Mouse (Mus musculus): Measurements from ENCODE around the gene Rbfox1. TPM values are rescaled to one million over a fixed set of nuclear protein-coding genes. Genes with fewer than 3 reads are reported as not detected.

The Rbfox1 gene
- total RNA-seq, 2 experiments from 2014 or later = 315 to 328 TPM

DNA sequence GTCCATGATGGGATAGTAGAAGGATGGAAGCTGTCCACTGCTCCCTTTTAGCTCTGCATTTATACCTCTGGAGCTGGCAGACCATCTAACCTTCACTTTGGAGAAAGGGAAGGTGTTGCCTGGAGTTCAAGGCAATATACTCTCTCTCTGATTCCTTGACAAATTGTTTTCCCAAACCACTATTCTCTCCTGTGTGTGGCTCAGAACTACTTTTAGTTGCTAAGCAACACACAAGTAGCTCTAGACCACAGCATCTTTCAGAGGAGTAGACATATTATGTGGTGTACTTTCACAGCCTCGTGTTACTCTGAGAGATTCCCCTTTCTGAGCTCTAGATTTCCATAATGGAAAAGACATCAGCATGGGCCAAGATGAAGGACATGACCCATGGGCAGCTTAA is 417.9 kb downstream of the Rbfox1 start:
- no peak for DNase-seq (ENCODE audit: low spot score in 2 of 2)
- intact Hi-C loops (cut with DNase I) = no loop called here

DNA sequence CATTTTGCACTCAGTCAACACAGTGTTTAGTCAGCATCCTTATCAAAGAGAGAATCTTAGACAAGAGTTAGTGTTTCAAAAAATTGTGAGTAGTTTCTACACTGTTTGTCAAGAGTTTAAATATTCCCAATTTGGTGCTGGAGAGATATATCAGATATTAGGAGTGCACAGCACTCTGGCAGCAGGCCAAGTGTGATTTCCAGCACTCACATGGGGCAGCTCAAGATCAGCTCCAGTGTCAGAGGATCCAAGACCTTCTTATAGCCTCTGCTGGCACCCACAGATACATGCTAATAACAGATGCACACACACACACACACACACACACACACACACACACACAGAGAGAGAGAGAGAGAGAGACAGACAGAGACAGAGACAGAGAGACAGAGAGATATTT is 424.8 kb downstream of the Rbfox1 start:
- no peak for DNase-seq (ENCODE audit: low spot score in 2 of 2)
- intact Hi-C loops (cut with DNase I) = no loop called here

DNA sequence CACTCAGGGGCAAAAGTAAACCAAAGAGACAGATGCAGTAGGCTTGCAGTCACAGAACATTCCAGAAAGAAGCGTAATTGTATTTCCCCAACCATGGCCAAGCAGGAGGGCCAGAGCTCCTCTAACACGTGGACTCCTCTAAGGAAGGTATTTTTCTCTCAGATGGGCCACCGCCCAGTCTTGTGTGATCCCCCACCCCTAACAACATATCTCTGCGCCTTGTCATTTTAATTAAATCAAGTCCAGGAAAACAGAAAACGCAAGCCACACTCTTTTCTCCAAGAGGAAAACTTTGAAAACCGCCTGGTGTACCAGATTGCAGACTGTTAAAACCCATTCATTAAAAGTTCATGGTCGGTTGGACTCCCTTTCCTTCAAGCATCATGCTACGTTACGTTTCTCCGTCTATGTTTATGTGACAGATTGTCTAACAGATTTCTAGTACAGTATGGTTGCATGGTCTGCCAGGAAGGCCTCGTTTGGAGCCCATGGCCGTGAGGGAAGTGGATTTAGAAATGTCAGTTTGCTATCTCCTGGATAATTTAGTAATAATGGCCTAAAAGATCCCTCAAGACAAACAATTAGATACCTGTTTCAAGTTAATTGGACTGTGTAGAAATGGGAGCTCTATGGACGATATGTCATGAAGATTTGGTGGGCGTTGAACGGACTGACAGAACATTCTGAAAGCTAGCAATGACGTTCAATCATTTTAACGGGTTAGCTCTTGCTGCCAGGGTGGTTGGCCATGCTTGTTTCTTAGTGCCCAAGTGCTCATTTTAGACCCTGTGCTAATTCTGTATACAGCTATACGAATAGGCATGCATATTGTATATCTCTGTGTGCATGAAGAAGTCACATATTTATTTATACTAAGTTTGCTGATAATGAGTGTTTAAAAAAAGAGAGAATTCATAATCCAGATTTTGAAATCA is 425.9 kb downstream of the Rbfox1 start:
- intact Hi-C loops (cut with DNase I) = no loop called here
- no peak for DNase-seq (ENCODE audit: low spot score in 2 of 2)

DNA sequence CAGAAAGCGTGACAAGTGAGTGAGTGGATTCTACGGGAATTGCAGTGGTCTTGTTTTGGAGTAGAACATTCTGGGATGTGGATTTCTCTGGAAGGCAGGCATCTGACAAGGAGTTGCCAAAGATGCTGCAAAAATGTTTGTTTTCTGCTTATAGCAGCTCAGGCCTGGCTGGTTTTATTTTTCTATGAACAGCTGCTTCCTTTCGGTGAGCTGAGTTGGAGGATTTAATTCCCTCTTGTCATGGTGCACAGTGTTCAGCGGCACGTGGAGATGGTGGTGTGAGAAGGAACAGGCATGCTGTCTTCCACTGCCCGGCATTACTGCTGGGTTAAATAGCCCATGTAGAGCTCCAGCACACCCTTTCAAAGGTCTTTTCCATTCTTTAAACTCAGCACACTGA is 428.5 kb downstream of the Rbfox1 start:
- peak; percentile 57 to 83 for DNase-seq (ENCODE audit: low spot score in 2 of 2)
- intact Hi-C loops (cut with DNase I) = no loop called here

DNA sequence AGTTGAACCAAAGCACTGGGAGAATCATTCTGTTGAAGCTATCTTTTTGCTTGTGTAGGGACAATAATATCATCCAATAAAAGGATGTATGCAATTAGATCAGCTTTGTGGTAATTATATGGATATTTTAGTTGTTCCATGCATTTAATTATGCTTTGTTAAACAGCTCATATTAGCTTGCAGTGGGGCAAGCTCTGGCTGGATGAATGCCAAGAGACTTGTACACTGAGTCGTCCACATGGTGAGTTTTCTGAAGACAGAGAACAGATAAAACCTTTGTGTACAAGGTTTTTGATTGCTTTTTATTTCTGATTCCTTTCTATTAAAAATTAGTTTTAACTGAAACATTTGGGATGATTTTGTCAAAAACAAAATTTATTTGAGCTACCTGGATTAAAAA is 439.7 kb downstream of the Rbfox1 start:
- intact Hi-C loops (cut with DNase I) = no loop called here
- no peak for DNase-seq (ENCODE audit: low spot score in 2 of 2)

DNA sequence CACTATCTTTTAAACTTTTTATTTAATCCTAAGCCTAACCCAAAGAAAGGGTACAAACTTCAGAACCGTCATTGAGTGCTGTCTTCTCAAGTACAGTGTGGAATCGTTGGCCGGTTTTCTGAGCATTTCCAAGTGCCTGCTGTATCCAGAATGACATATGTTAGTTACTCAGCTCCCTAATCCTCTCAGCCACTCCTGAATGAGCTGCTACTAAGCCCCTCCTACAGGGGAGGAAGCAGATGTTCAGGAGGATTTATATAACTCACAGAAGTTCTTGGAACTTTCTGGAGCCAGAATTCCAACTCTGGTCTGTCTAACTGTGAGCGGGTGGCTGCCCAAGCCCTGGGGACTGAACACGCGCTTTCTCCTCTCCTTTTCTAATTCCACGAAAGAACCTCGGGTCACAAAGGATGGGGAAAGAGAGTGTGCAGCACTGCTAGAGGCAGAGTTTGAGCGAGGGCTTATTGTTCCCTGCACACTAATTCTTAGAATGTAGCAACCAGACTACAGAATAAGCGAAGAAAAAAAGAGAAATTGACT is 446.3 kb downstream of the Rbfox1 start:
- DNase-seq (ENCODE audit: low spot score in 2 of 2) = no peak
- intact Hi-C loops (cut with DNase I) = no loop called here

DNA sequence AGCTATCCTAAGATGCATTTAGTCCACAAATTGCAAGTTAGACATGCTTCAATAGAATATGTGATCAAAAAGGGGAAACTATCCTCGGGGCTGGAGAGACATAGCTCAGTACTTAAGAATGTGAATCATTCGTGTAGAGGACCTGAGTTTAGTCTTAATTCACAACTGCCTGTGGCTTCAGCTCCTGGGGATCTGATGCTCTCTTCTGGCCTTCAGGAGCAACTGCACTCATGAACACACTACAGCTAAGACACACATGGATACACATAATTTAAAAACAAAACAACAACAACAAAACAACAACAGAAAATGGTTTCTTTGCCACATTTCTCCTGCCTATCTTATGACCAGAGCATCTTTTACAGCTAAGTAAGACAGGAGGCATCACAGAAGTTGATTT is 448.1 kb downstream of the Rbfox1 start:
- no peak for DNase-seq (ENCODE audit: low spot score in 2 of 2)
- intact Hi-C loops (cut with DNase I) = no loop called here

- no peak for DNase-seq (ENCODE audit: low spot score in 2 of 2)
- intact Hi-C loops (cut with DNase I) = loop anchor here (10.0 kb wide), 1 partner anchor 313 kb away; no protein-coding TSS in a partner anchor
Measured at GRCm38 (mm10) chr16:6348103-6348502, 462.9 kb downstream of the Rbfox1 start.

- intact Hi-C loops (cut with DNase I) = loop anchor here (10.0 kb wide), 1 partner anchor 314 kb away; no protein-coding TSS in a partner anchor
- DNase-seq (ENCODE audit: low spot score in 2 of 2) = peak; percentile 72 to 80
Measured at GRCm38 (mm10) chr16:6348581-6349241, 463.6 kb downstream of the Rbfox1 start.

DNA sequence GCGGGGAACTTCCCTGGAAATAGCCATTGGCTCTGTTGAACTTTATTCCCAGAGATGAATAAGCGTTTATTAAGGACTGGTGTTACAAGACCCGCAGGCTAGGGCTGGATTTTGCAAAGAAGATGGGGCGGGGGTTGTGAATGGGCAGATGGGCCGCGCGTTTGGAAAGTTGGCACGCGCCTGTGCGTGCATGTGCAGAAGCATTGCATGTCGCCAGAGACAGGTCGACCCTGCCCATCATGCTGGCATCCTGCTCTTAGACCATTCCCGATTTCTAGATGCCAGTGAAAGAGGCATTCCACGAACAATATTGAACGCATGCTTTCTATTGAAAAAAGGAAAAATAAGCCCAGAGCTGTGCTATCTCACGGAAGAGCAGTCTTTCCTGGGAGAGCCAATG is 464.2 kb downstream of the Rbfox1 start:
- intact Hi-C loops (cut with DNase I) = loop anchor here (10.0 kb wide), 1 partner anchor 315 kb away; no protein-coding TSS in a partner anchor
- DNase-seq (ENCODE audit: low spot score in 2 of 2) = peak; percentile 49 to 50

- intact Hi-C loops (cut with DNase I) = no loop called here
- no peak for DNase-seq (ENCODE audit: low spot score in 2 of 2)
Measured at GRCm38 (mm10) chr16:6350256-6350655, 465.1 kb downstream of the Rbfox1 start.

GRCm38 (mm10) chr16:6353191-6353590 is 468.0 kb downstream of the Rbfox1 start:
- DNase-seq (ENCODE audit: low spot score in 2 of 2) = no peak
- intact Hi-C loops (cut with DNase I) = no loop called here

DNA sequence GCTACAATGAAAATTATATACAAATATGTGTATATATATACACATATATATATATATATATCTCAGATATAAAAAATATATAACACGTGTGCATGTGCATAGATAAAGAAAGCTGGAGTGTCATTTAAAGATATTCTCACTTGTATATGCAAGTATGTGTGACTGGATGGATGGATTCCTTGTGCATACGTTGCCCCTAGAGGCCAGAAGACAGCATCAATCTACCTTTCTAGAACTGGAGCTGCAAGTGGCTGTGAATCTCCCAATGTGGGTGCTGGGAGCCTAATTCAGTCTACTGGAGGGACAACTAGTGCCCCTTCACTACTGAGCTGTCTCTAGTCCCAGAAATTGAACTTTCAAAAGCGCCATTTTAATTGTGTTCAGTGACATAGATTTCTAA is 471.8 kb downstream of the Rbfox1 start:
- intact Hi-C loops (cut with DNase I) = no loop called here

GRCm38 (mm10) chr16:6365793-6366192 is 480.6 kb downstream of the Rbfox1 start:
- intact Hi-C loops (cut with DNase I) = no loop called here
- DNase-seq (ENCODE audit: low spot score in 2 of 2) = no peak

More for the DNA sequence above, 471.8 kb downstream of the Rbfox1 start:
- DNase-seq (ENCODE audit: low spot score in 2 of 2) = no peak

DNA sequence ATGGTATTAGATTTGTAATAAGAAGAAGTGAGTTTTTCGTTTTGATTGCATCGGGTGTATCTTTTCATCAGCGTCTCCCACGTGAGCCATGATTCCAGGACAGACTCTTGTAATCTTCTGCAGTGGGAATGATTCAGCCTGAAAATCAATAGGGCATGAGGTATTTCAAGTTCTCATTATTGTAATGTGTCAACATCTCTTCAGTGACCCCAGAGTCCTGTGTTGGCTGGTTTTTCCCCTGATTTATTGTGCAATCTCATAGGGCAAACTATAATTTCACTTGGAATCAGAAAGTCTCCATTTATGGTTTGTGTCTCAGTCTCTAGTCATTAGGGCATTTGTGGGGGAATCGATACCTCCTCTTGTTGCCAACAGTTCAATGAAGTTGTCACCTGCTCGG is 481.5 kb downstream of the Rbfox1 start:
- intact Hi-C loops (cut with DNase I) = no loop called here
- DNase-seq (ENCODE audit: low spot score in 2 of 2) = no peak

DNA sequence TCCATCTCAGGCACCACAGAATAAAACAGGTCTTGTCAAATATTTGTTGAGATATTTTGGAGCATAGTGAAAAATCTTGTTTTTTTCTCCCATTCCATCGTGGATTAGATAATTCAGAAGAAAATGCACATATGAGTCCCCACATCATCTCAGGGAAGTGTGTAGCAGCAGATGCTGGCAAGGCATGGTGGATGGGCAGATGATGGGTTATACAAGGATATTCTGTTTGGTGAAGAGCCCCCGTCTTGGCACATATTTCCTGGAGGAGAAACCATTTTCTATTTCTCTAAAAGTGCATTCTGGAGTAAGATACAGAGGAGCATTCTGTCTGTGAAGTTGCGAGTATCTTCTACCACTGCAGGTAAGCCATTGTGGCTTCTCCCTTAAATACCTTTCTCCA is 495.8 kb downstream of the Rbfox1 start:
- DNase-seq (ENCODE audit: low spot score in 2 of 2) = peak; percentile 18 to 55
- intact Hi-C loops (cut with DNase I) = no loop called here

DNA sequence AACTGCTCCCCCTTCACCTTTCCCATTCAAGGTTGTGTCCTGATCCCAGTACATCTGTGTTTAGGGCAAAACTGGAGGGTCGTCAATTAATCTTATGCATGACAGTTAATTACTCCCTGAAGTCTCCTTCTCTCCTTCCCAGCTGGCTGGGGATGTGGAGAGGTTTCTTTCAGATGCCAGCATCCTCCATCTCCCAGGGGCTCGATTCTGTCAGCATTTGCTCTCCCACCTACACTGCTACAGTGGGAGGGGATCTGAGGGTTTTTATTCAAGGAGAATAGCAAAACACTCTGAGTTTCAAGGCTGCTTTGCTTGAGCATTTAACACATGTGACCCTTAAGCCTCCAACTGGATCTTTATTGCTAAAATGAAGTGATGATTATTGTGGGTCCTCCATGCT is 496.4 kb downstream of the Rbfox1 start:
- DNase-seq (ENCODE audit: low spot score in 2 of 2) = peak in 1 of 2 experiments; percentile 17
- intact Hi-C loops (cut with DNase I) = no loop called here

DNA sequence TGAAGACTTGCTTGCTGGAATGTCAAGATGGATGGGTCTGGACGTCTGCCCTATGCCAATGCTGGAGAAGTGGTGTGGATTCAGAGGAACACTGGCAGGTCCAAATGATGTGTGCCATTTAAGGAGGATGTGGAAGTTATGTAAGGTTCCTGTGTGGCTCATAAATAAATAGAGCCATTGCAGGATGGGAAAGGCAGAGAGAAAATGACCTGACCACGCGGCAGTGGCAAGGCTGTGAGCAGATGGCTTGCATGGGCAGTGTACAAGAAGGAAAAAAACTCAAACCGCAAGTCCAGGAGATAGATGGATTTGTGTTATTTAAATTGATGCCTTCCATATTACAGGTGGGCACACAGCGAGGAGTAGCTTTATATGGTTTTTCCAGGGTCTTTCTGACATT is 497.6 kb downstream of the Rbfox1 start:
- intact Hi-C loops (cut with DNase I) = no loop called here
- DNase-seq (ENCODE audit: low spot score in 2 of 2) = no peak

- intact Hi-C loops (cut with DNase I) = no loop called here
- peak; percentile 22 to 42 for DNase-seq (ENCODE audit: low spot score in 2 of 2)
Measured at GRCm38 (mm10) chr16:6390278-6390930, 505.2 kb downstream of the Rbfox1 start.

Measured in left cerebral cortex, postnatal 14 days (tissue).